Mouse (Mus musculus) layer of hippocampus, postnatal 10 days (tissue): ENCODE data around the gene Vmn1r84. TPM values are rescaled to one million over a fixed set of nuclear protein-coding genes. Genes with fewer than 3 reads are reported as not detected.

ENCODE experiments used
- DNase-seq, 2 experiments: peaks; one replicate each; pipeline ENCODE4 v3.0.0; 2021; ENCODE audit warnings: low spot score in 2 of 2
- long read RNA-seq: library from polyadenylated mRNA; stranded (forward); transcript quantifications from one replicate; pipeline ENCODE4 v2.0.0, GENCODE M21; 2023
- microRNA-seq, 2 experiments: library from miRNA; unstranded; fragments of <30 nt; microRNA quantifications; one replicate each; pipeline ENCODE4 v1.2.0; 2021
- total RNA-seq, 2 experiments: library from RNA; stranded (reverse); gene quantifications; 2 replicates each; pipeline ENCODE4 v1.2.3; 2021

The Vmn1r84 gene
- total RNA-seq: not detected
- long read RNA-seq: 0 reads

GRCm38 (mm10) chr7:12369173-12369572, at the start of gene Vmn1r84:
Gene Vmn1r84, minus strand, starts transcription at chr7:12369273.
- DNase-seq: no peak

- DNase-seq: no peak
These were observed 39.7 kb downstream of the Vmn1r84 start, which contains the start of gene Vmn1r83 for GRCm38 (mm10) chr7:12329381-12329780. Gene Vmn1r83, minus strand, starts transcription at chr7:12329481.

Small RNA genes lying within 50 kb of the gene (microRNA-seq; reads per million reads assigned to microRNA genes)
- 0 reads per million in 2 experiments for gene Gm23521

Other genes with a start within 250 kb of the Vmn1r84 start
- not detected for gene Vmn1r78, start 219.0 kb downstream of the Vmn1r84 start, total RNA-seq
- gene Vmn1r79, start 198.0 kb downstream of the Vmn1r84 start, total RNA-seq: not detected
- not detected for gene Vmn1r80, start 180.0 kb downstream of the Vmn1r84 start, total RNA-seq
- gene Vmn1r81, start 101.0 kb downstream of the Vmn1r84 start, total RNA-seq: under 1 TPM; 0.02 to 0.04 TPM
- gene Vmn1r82, start 68.8 kb downstream of the Vmn1r84 start, total RNA-seq: not detected
- gene Vmn1r83, start 39.8 kb downstream of the Vmn1r84 start, total RNA-seq: not detected
- 1 to 10 TPM; 7.8 to 8.5 TPM for gene Zfp551, start 53.5 kb upstream of the Vmn1r84 start, total RNA-seq
- gene Zfp606, start 109.0 kb upstream of the Vmn1r84 start, total RNA-seq: 10 to 100 TPM; 16.2 to 17.7 TPM
- not detected for gene 2900092C05Rik, start 143.2 kb upstream of the Vmn1r84 start, total RNA-seq
- under 1 TPM; 0.02 to 0.05 TPM for gene Vmn2r53, start 239.5 kb upstream of the Vmn1r84 start, total RNA-seq